Mouse (Mus musculus): ENCODE results near the gene Rasal3.

The Rasal3 gene

GRCm38 (mm10) chr17:32355031-32355430, 48.4 kb downstream of the Rasal3 start:
- no peak for DNase-seq (ENCODE audit: low spot score in 2 of 2)

GRCm38 (mm10) chr17:32354211-32354610, 49.2 kb downstream of the Rasal3 start:
- DNase-seq (ENCODE audit: low spot score in 2 of 2), result no peak

GRCm38 (mm10) chr17:32353696-32354095, 49.7 kb downstream of the Rasal3 start:
- peak; percentile 47 to 62 for DNase-seq (ENCODE audit: low spot score in 2 of 2)

GRCm38 (mm10) chr17:32351726-32352125, 51.7 kb downstream of the Rasal3 start:
- no peak for DNase-seq (ENCODE audit: low spot score in 2 of 2)

GRCm38 (mm10) chr17:32351269-32351668, 52.1 kb downstream of the Rasal3 start:
- DNase-seq (ENCODE audit: low spot score in 2 of 2), result no peak

DNA sequence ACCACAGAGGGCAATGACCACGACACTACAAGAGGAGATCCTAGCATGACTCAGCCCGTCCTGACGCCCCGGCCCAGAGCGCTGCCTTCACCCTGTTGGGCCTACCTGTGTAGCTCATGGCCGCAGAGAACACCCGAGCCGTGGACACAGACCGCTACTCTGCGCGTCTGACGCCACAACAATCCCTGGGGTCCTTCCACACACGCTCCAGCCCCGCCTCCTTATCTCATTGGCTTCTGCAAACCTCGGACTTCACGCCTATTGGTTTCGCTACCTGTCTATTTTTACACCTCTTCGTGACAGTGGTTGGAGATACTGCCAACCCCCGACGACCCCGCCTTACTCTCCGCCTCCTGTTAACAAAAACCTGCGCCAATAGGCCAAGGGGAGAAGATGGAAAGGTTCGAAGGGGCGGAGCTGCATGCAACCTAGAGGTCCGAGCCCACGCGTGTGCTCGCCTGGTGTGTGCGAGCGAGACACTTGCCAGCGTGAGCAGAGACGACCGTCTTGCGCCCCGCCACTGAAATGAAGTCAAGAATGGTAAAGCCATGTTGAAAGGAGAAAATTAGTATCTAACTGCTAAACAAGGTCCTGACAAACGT, 52.9 kb downstream of the Rasal3 start, which contains the start of gene Akap8l:
Akap8l (minus strand) TSS at position 226 of the 602 bp plus-strand sequence.
- DNase-seq (ENCODE audit: low spot score in 2 of 2), result peak; percentile 97 to 99

- no peak for DNase-seq (ENCODE audit: low spot score in 2 of 2)
Measured at GRCm38 (mm10) chr17:32349851-32350381, 53.5 kb downstream of the Rasal3 start.

DNA sequence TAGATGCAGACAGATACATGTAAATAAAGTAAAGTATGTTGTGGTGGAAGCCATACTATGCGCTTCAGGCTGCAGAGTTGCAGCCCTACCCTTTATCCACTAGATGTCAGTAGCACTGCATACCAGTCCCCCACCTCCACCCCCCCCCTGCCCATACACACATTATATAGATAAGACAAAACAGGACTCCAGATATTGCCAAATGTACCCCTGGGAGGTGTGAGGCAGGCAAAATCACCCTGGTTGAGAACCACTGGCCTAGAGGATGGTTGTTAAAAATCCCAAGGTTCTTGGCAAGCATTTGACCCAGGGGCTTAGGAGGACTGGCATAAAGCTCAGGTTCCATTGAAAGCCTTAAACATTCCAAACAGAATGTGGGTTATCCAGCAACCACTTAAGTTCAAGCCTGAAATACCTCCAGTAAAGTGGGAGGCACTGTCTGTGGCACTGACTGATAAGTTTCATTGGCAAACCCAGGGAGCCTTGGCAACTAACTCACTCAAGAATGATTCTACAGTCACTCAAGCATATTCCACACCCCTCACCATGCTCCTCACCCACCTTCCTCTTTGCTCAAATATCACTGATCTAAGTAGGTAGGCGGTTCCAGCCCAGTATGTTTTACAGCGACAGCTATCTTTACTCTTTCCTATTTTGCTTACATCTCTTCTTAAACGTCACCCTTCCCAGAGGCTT, 54.2 kb downstream of the Rasal3 start:
- DNase-seq (ENCODE audit: low spot score in 2 of 2), result peak; percentile 48 to 65

GRCm38 (mm10) chr17:32348406-32348805, 55.0 kb downstream of the Rasal3 start:
- DNase-seq (ENCODE audit: low spot score in 2 of 2), result no peak

DNA sequence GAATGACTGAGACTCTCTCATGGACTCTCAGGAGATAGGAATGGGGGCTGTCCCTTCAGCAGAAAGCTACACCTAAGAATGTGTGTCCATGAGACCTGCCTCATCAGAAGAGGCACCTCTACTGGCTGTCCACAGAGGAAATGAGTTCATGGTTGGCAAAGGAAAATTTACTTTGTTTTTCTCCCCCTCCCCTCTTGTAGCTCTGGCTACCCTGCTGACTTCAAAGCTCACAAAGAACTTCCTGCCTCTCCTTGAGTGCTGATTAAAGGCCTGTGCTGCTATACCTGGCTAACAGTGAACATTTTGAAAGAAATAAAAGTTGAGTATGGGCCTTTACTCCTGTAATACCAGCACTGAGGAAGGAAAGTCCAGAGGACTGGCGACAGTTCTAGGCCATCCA, 62.3 kb downstream of the Rasal3 start:
- no peak for DNase-seq (ENCODE audit: low spot score in 2 of 2)
